8 mouse cellular contexts compared by ENCODE assay signal in the genomic region with DNA sequence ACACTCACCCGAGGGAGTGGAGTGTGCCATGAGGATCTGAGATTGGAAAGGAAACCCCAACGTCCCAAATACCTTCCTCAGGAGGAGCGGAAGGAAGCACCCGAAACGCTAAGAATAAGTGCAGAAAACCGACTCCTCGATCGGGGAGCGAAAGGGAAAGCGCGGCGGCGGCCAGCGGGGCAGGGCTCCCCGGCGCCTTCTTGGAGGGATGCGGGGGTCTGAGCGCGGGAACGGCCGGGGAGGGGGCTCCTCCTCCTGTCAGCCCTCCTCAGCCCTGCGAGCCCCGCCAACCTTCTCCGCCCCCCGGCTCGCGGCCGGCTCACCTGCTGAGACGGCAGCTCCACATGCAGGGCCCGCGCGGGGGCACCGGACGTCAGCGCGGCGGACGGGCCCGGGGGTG. TPM values are rescaled to one million over a fixed set of nuclear protein-coding genes. Genes with fewer than 3 reads are reported as not detected.
DNase-seq lines count a peak whose midpoint lies in the region; ATAC-seq and TF ChIP-seq lines count a peak whose summit lies in the region.

No protein-coding gene starts in this region.

- H3K4me1 ChIP-seq in kidney, embryonic 14.5 days (ENCODE audit: control insufficient read depth, insufficient read depth, low read length), result peaks cover 9% of the 10 kb centered on the region; the same call in 1 of the 2 replicates
- H3K4me1 ChIP-seq in G1E (ENCODE audit: insufficient read depth, low read depth, low read length), result peaks cover 25% of the 10 kb centered on the region
- H3K4me1 ChIP-seq in embryonic facial prominence, embryonic 15.5 days, result peaks cover 19% of the 10 kb centered on the region
- H3K4me1 ChIP-seq in limb, embryonic 15.5 days, result peaks cover 20% of the 10 kb centered on the region
- peaks cover 4% of the 10 kb centered on the region; the same call in 1 of the 2 replicates for H3K4me1 ChIP-seq in stomach, postnatal 0 days (replicated peaks; ENCODE audit: control insufficient read depth, insufficient read depth)

- H3K27me3 ChIP-seq in kidney, embryonic 14.5 days (ENCODE audit: control insufficient read depth, insufficient read depth, low read length), result no peaks in the 10 kb centered on the region
- H3K27me3 ChIP-seq in G1E (ENCODE audit: insufficient read depth, low read length), result peaks cover 15% of the 10 kb centered on the region
- no peaks in the 10 kb centered on the region for H3K27me3 ChIP-seq in embryonic facial prominence, embryonic 15.5 days
- H3K27me3 ChIP-seq in limb, embryonic 15.5 days, result no peaks in the 10 kb centered on the region
- H3K27me3 ChIP-seq in stomach, postnatal 0 days (ENCODE audit: control insufficient read depth, insufficient read depth, low read length), result no peaks in the 10 kb centered on the region

- WGBS in kidney, embryonic 14.5 days, result under 1% methylated on average over 32 of the region's 39 CpGs
- WGBS in embryonic facial prominence, embryonic 15.5 days, result 0% methylated on average over 38 of the region's 39 CpGs
- WGBS in limb, embryonic 15.5 days, result 0% methylated on average over 18 of the region's 39 CpGs
- 1% methylated on average over 27 of the region's 39 CpGs for WGBS in stomach, postnatal 0 days

- TF ChIP-seq EP300 in stomach, postnatal 0 days (optimal IDR thresholded peaks at IDR 0.05), result no peak

- TF ChIP-seq CTCF in G1E (IDR thresholded peaks at IDR 0.05; ENCODE audit: low read depth, low read length), result no peak
- no peak for TF ChIP-seq CTCF in stomach, postnatal 0 days (IDR thresholded peaks at IDR 0.05; ENCODE audit: low read depth)

- peak overlapping the region; percentile 84 for H3K4me3 ChIP-seq in kidney, embryonic 14.5 days (ENCODE audit: low read length)
- peak overlapping the region; percentile 93 for H3K4me3 ChIP-seq in G1E (ENCODE audit: low read depth, low read length)
- H3K4me3 ChIP-seq in embryonic facial prominence, embryonic 15.5 days (replicated peaks), result peak overlapping the region; percentile 100
- peak overlapping the region; percentile 99 for H3K4me3 ChIP-seq in limb, embryonic 15.5 days
- peak overlapping the region; percentile 97 for H3K4me3 ChIP-seq in stomach, postnatal 0 days (ENCODE audit: low read depth, low read length)

- H3K27ac ChIP-seq in kidney, embryonic 14.5 days (ENCODE audit: low read depth, low read length), result peak overlapping the region; percentile 83
- H3K27ac ChIP-seq in embryonic facial prominence, embryonic 15.5 days (replicated peaks), result peak overlapping the region; percentile 90
- H3K27ac ChIP-seq in limb, embryonic 15.5 days, result peak overlapping the region; percentile 89
- peak overlapping the region; percentile 95 for H3K27ac ChIP-seq in stomach, postnatal 0 days (replicated peaks)

- H3K4me2 ChIP-seq in kidney, embryonic 14.5 days (replicated peaks; ENCODE audit: low read depth, low read length), result peak overlapping the region; percentile 51
- H3K4me2 ChIP-seq in embryonic facial prominence, embryonic 15.5 days (replicated peaks), result peak overlapping the region; percentile 71
- peak overlapping the region; percentile 81 for H3K4me2 ChIP-seq in limb, embryonic 15.5 days
- H3K4me2 ChIP-seq in stomach, postnatal 0 days (replicated peaks; ENCODE audit: low read depth), result peak overlapping the region; percentile 69

- no peaks in the 10 kb centered on the region for H3K36me3 ChIP-seq in kidney, embryonic 14.5 days (ENCODE audit: control insufficient read depth, insufficient read depth, low read length)
- peaks cover 20% of the 10 kb centered on the region for H3K36me3 ChIP-seq in G1E (replicated peaks)
- no peaks in the 10 kb centered on the region for H3K36me3 ChIP-seq in embryonic facial prominence, embryonic 15.5 days
- H3K36me3 ChIP-seq in limb, embryonic 15.5 days, result no peaks in the 10 kb centered on the region
- H3K36me3 ChIP-seq in stomach, postnatal 0 days (ENCODE audit: control insufficient read depth, insufficient read depth, low read length), result no peaks in the 10 kb centered on the region

- DNase-seq in kidney, postnatal 4 days, result no peak
- no peak for DNase-seq in G1E (ENCODE audit: low spot score)
- peak; percentile 47 for DNase-seq in stomach, postnatal 0 days (ENCODE audit: low spot score)
- DNase-seq in urinary bladder, postnatal 14 days (ENCODE audit: low spot score), result no peak
- no peak for DNase-seq in ovary, adult 18-20 months (ENCODE audit: low spot score)

- H3K9ac ChIP-seq in kidney, embryonic 14.5 days (ENCODE audit: low read depth, low read length), result peak overlapping the region; percentile 84
- H3K9ac ChIP-seq in embryonic facial prominence, embryonic 15.5 days, result peak overlapping the region; percentile 92
- peak overlapping the region; percentile 87 for H3K9ac ChIP-seq in limb, embryonic 15.5 days
- H3K9ac ChIP-seq in stomach, postnatal 0 days (ENCODE audit: low read length), result peak overlapping the region; percentile 94

- ATAC-seq in kidney, embryonic 14.5 days (ENCODE audit: low FRiP score, low TSS enrichment), result no peak; the same call in 1 of the 2 replicates
- ATAC-seq in G1E (ENCODE audit: extremely low read depth, insufficient number of reproducible peaks, low FRiP score, poor library complexity, severe bottlenecking), result no peak
- no peak for ATAC-seq in embryonic facial prominence, embryonic 15.5 days (ENCODE audit: insufficient number of reproducible peaks, low FRiP score, low TSS enrichment, low read depth)
- ATAC-seq in limb, embryonic 15.5 days (ENCODE audit: insufficient number of reproducible peaks, low FRiP score, low TSS enrichment, low read depth), result 0 out of 2 replicates have a peak, but pooled peaks have one; percentile 0
- ATAC-seq in stomach, postnatal 0 days (ENCODE audit: low FRiP score, low TSS enrichment), result peak; percentile 0; the same call in 1 of the 2 replicates

- H3K9me3 ChIP-seq in kidney, embryonic 14.5 days (ENCODE audit: control insufficient read depth, low read length), result no peaks in the 10 kb centered on the region
- peaks cover 3% of the 10 kb centered on the region for H3K9me3 ChIP-seq in G1E (replicated peaks)
- no peaks in the 10 kb centered on the region for H3K9me3 ChIP-seq in embryonic facial prominence, embryonic 15.5 days (replicated peaks)
- H3K9me3 ChIP-seq in limb, embryonic 15.5 days, result no peaks in the 10 kb centered on the region
- H3K9me3 ChIP-seq in stomach, postnatal 0 days (ENCODE audit: control insufficient read depth, low read length), result no peaks in the 10 kb centered on the region

RNA-seq across cellular contexts. Expression of gene Uvrag, which starts 0.4 kb away (rescaled TPM):
- 15.1 and 22.7 TPM in 2 replicates for polyA plus RNA-seq in kidney, embryonic 14.5 days (2014; fragmentation: Nextera tagmentation; extraction: Ambion mirVana)
- total RNA-seq in G1E (2014; fragmentation: Nextera tagmentation) (23.3 and 25.0 TPM in 2 replicates), G1E (2017) (27.5 and 29.9 TPM in 2 replicates)
- 13.1 and 20.3 TPM in 2 replicates for polyA plus RNA-seq in G1E (2012)
- polyA plus RNA-seq in embryonic facial prominence, embryonic 15.5 days (2015; fragmentation: Nextera tagmentation; extraction: Ambion mirVana), result 17.3 and 18.9 TPM in 2 replicates
- polyA plus RNA-seq in limb, embryonic 15.5 days (2015; fragmentation: Nextera tagmentation; extraction: Ambion mirVana), result 15.6 and 16.7 TPM in 2 replicates
- 9.8 and 10.7 TPM in 2 replicates for polyA plus RNA-seq in stomach, postnatal 0 days (2015; fragmentation: Nextera tagmentation; extraction: Ambion mirVana)

RNA-seq across cellular contexts. Expression of gene Dgat2, which starts 42.0 kb away (rescaled TPM):
- 12.7 and 21.9 TPM in 2 replicates for polyA plus RNA-seq in kidney, embryonic 14.5 days (2014; fragmentation: Nextera tagmentation; extraction: Ambion mirVana)
- total RNA-seq in G1E (2014; fragmentation: Nextera tagmentation) (not detected in 2 replicates), G1E (2017) (0.27 and 0.52 TPM in 2 replicates)
- polyA plus RNA-seq in G1E (2012), result 0.06 and 0.08 TPM in 2 replicates
- 81.8 and 98.5 TPM in 2 replicates for polyA plus RNA-seq in embryonic facial prominence, embryonic 15.5 days (2015; fragmentation: Nextera tagmentation; extraction: Ambion mirVana)
- 139 and 142 TPM in 2 replicates for polyA plus RNA-seq in limb, embryonic 15.5 days (2015; fragmentation: Nextera tagmentation; extraction: Ambion mirVana)
- polyA plus RNA-seq in stomach, postnatal 0 days (2015; fragmentation: Nextera tagmentation; extraction: Ambion mirVana), result 307 and 320 TPM in 2 replicates

Comparison
In these comparisons a context has a peak if more than half of its experiments do, and no peak if none do; other contexts are left out.
1. ATAC-seq: peak in limb, embryonic 15.5 days (single experiment) and stomach, postnatal 0 days (single experiment); none in kidney, embryonic 14.5 days (single experiment), G1E (single experiment) and embryonic facial prominence, embryonic 15.5 days (single experiment).
2. RNA of gene Dgat2, which starts 42.0 kb away (polyA plus RNA-seq): 307 to 320 TPM in stomach, postnatal 0 days, 139 to 142 TPM in limb, embryonic 15.5 days, 81.8 to 98.5 TPM in embryonic facial prominence, embryonic 15.5 days and 12.7 to 21.9 TPM in kidney, embryonic 14.5 days; 0.06 to 0.08 TPM in G1E; every median in the first group is over 10 times any median in the second.
3. Peak in every context shown above with its lines, with median percentiles within 50 percentile points of each other: H3K27ac ChIP-seq, H3K4me2 ChIP-seq, H3K4me3 ChIP-seq and H3K9ac ChIP-seq.